Mouse (Mus musculus) megakaryocyte, embryonic 14.5 days (primary cell): ENCODE measurements around the gene Adgrl1.

ENCODE experiments used
- FLI1 ChIP-seq: IDR thresholded peaks from 2 replicates; pipeline ENCODE4 v1.6.1; 2012; ENCODE audit warnings: low read length, inconsistent platforms, mixed read lengths
- GATA1 ChIP-seq: IDR thresholded peaks from 3 replicates; pipeline ENCODE4 v1.6.1; 2012; ENCODE audit warnings: mixed read lengths, low read length, inconsistent platforms, borderline replicate concordance

- TF ChIP-seq GATA1 (no peak), FLI1 (no peak)
Observed at GRCm38 (mm10) chr8:83909311-83909710, 9.4 kb downstream of the Adgrl1 start.
